Mouse (Mus musculus): ENCODE results near the gene Ldlrad3. TPM values are rescaled to one million over a fixed set of nuclear protein-coding genes. Genes with fewer than 3 reads are reported as not detected.

Ldlrad3 gene
- total RNA-seq, 4 experiments from 2014 or later, result 6.3 to 7.4 (median 7.0) TPM

DNA sequence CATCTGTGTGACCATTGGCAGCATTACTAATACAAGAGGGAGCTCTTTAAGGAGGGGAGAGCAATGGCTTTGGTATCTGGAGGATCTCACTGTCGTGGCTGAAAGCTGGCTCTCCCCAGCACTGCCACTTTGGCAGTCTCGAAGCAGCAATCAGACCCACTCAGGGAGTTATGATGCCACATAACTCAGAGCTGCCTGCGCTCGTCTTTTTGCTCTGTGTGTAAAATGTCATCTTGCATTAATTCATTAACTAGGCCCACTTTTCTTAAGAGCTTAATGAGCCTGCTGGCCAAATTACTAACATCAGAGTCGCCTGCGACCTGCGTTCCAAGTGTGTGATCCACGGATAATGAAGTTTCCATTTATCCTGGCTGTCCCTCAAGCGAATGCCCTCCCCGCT lies 230.1 kb downstream of the Ldlrad3 start:
- no peak for DNase-seq

DNA sequence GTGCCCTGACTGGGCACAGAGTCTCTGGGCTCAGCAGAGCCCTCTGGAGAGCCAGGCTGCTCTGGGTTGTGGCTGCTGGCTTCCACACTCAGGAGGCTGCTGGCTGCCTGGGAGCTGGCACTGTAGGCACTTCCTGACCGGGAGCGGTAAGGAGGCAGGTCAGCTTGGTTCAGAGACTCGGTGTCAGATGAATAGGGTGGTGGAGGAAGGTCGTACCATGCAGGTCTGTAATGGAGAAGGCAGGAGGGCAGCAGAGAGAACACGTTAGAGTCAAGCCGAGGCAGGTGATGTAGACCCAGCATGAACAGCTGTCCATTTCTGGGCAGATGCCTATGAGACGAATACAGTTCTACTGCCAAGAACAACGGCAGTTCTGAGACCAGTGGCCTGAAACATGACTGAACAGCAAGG lies 233.2 kb downstream of the Ldlrad3 start:
- DNase-seq, result no peak

DNA sequence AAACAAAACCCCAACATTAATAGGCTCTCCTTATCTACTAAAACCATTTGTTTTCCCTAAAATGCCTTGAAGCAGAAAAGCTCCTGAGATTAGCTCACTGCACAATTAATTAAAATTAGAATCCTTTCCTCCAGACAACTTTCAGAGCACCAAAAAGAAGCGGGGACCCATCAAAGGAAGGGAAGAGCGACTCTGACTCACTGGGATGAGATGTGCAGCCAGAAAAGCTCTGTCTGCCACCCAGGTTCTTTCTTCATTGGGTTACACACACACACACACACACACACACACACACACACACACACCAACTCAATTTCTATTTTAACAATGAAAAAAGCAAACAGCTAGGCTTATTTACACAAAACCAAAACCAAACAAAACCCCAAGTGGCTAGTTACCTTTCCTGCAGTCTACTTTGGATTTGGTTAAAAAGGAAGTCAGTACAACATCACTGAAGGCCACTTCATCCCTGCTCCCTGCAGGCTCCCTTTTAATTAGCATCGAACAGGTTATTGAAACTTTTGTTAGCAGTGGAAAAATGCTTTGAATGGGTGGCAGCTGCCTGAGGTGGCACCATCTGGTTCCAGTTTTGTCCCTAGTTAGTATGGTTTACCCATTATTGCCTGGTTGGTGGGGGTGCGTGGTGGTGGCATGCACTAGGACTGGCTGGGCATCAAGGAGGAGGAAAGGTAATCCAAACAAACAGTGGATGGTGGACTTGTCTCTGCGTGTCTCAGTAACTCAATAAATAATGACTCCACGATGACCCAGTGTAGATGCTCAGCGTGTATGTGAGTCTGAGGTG lies 235.3 kb downstream of the Ldlrad3 start:
- no peak for DNase-seq

DNA sequence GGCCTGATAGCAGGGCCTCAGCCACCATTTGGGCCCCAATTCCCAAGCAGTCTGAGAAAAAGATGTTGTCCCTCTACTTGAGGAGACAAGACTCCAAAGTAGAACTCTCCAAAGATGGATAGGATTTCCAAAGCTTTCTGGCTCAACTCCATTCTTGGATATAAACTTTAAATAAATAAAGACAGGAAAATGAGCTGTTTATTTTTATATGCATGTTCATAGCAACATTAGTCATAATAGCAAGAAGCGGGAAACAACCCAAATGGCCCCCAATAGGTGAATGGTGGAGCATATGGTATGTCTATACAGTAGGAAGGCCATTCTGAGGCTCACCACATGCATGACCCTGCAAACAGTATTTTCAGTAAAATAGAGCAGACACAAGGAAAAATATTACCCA lies 251.2 kb downstream of the Ldlrad3 start:
- no peak for DNase-seq

DNA sequence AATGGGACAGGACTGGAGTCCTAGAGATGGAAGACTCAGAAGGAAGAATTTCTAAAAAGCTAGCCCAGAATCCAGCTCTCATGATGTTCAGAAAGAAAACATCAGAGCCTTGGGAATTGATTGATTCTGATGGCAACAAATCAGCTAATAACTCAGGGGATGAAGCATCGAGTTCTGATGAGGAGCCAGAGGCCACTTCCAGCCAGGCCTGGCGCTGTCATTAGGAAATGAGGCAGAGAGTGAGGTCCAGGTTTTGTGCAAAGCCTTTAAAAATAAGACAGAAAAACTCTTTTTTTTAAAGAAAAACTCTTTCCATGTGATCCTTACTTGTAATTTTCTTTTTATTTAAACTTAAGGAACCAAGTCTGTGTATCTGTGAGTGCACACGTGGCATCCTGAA lies 252.9 kb downstream of the Ldlrad3 start:
- DNase-seq, result no peak

DNA sequence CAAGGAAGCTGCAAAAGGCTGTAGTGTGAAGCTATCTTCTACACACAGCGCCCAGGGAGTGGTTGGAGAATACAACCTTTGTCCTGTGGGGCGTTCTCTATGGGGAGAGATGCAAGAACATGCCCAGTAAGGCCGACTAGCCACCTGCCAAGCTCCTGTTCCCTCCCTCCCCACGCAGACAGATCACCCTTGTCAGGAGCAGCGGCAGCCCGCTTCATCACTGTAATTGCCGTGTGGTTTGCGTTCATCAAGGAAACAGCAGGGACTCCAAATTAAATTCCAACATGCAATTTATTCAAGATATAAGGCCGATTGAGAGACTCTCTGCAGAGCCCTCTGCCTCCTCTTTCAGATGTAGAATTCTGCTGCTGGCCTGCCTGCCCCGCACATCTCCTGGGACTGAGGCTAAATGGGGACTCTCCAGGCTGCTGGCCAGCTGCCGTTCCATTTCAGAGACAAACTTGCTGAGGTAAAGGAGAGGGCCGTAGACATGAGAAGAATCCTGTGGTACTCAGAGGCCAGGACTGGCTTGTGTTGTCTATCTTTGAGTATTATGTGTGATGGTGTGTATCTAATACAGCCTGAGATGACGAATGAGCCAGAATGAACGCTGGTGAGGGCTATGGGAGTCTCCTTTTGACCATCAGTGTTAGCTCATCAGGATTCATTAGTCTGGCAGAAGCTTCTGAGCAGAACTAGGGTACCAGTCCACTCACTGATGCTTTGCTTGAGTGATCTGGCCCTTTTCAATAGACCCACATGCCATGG lies 253.8 kb downstream of the Ldlrad3 start:
- no peak for DNase-seq

DNA sequence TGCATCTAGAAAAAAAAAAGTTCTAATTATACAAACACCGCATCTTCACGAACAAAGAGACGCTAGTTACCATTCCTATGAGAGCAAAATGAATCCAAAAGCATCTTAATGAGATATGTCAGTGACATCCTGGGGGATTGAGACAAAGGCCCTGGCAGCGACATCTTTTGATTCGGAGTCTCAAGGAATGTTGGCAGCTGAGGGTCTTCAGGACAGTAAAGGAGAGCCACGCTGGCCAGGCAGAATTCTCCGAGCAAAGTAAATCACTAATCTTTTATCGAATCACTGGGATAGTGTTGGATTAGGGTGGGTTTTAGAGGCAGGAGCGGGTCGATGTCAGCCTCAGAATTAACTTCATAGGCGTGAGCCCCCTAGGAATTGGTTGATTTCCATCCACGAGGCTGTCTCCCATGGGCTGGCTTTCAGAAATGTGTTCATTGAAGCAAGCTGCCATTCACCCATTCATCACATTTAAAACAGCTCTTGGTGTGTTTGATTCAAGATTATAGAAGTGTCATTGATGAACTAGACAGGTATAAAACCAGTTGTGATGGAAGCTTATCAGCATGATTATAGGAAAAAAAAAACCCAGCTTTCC lies 260.5 kb downstream of the Ldlrad3 start:
- no peak for DNase-seq

DNA sequence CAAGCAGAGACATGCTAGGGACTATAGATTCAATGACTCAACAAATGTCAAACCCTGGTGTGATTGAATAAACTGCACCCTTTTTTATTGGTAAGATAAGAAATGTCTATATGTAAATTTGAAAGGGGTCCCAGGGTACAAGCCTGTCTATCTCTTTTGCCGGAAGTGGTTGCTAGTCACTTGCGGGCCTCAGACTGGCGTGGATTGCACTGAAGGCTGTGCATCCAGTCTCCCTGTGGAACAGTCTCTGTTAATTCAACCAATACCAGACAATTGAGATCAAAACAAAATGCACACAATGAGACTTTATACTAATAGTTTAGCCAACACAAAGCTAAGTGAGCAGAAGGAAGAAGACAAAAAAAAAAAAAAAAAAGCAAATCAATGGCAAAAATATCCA lies 261.0 kb downstream of the Ldlrad3 start:
- DNase-seq, result no peak

DNA sequence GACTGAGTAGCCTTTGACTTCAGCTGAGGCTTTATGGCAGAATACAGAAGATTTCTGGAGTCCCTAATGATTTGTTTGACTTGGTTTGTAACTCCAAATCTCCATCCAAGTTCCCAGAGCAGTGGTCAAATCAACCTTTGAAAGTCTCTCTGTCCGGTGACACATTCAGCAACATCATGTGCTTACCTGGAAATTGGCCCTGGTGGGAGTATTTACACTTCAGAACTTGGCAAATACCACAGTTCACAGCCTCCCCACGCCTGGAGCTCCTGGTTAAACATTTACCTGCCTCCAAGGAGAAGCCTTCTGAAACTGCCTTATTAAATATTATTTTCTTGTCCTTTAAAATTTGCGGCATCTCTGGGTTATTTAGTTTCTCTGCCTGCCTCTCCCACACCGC lies 263.0 kb downstream of the Ldlrad3 start:
- DNase-seq, result no peak

DNA sequence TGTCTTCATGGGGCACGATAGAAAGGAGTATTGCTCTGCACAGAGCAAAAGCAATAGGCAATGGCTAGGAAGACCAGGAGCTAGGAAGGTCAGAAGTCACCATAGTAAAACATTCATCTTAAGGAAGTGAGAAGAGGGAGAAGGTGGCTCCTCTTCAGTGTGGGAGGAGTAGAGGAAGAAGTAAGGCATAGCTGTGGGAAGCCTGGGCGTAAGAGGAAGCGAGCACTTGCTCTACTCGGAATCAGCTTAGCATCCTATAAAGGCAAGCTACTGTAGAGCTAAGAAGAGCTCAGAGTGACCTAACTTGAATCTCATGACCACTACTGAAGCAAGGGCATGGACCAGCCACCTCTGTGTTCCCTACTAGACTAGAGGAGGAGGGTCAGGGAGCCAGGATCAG lies 263.9 kb downstream of the Ldlrad3 start:
- DNase-seq, result no peak

DNA sequence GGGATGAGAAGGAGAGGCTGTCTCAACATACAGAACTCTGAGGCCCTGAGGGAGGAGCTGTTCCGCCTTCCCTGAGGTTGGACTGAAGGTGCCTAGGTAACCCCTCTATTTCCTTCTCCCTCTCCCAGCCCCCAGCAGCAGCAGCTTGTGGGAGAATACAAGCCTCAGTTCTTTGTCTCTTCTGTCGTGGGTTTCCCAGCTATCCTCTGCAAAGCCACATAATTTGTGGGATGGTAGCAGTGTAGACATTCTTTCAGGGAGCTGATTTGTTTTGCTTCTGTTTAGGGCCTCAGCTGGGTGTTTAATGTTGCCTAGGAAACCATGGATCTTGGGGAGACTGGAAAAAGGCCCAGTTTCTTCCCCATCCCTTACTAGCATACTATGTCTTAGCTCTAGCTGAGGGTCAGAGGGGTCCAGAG lies 266.0 kb downstream of the Ldlrad3 start:
- no peak for DNase-seq

DNA sequence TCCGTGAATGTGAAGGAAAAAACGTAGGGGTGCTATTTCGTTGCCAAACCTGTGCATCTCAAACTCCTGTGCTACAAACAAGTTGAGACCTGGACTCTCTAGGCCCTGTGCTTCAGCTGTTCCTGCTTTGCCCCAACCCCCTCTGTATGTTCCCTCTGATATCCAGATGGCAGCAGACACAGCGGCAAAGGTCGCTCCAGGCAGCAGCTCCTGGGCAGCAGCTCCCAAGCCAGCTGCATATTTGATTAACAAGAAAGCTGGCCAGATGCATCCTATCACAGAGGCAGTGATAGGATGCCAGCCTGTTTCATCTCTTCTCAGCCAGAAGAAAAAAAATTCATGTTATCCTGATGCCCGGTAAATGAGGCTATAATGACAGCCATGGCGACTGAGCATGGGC lies 267.7 kb downstream of the Ldlrad3 start:
- DNase-seq, result no peak

DNA sequence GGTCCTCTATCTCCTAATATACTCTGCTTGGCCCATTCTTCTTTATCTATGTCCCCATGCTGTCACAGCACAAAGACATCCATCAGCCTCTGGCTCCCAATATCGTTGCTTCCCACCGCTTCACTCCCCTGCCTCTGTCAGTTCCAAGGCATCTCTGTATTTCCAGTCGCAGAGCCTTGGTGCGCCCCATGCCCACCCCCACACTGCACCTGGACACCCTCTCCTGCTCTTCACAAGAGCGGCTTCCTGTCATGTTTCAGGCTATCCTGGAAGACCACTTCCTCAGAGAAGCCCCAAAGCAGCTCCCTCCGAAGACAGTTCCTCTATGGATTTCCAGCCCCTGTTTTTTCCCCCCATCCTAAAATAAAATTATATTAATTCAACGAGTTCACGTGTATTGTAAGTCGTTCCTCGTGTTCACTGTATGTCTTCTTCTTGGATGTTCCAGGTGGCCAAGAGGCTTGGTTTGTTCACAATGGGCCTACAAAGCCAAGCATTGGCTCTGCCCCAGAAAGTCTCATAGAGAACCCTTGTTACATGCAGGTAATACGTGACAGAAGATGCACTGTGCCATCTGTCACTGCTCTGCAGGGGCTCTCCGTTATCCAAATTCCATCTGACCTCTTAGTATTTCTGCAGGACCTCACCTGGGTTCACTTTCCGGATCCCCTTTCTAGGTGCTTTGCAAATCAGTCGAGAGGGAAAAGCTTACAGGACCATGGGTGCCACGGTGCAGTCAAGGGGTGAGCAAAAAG lies 276.7 kb downstream of the Ldlrad3 start:
- no peak for DNase-seq

DNA sequence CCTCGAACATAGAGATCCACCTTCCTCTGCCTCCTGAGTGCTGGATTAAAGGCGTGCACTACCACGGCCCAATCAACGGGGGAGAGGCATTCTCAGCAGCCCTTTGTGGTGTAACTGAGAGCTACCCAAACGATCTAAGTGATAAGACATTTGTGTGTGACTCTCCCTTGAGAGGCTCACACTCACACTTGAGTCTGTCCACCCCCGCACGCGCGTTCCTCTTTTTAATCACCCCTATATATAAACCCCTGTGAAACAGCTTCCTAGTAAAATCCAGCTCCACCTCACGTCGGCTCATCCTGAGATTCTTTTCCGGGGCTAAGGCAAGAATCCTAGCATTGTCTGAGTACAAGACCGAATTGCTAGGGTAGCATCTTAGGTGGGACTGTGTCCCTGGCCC lies 277.4 kb downstream of the Ldlrad3 start:
- DNase-seq, result no peak

DNA sequence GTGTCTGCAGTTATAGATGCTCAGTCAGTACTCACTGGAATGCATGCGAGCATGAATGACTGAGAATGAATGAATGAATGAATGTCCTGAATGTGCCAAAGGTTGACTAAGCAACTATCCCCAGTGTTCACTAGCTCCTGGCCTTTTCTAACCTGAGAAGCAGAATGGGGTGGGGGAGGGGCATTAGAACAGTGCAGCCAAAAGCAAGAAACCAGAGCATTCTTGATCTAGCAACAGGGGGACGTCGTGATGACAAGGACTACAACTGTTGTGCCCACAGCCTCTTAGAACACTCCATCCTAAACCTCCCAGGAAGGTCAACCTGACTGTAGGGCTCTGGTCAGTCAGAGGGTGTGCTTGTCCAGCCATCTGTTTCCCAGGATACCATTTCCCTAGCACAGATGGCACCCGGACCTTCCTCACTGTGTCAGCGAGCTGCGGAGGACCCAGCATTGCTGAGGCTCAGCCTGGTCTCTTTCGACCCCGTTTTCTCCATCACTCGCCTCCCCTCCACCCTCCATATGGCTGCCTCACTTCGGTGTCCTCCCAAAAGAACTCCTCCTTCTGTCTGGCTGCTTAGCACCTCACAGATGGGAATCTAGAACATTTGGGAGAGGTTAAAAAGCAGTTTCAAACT lies 278.7 kb downstream of the Ldlrad3 start:
- no peak for DNase-seq

DNA sequence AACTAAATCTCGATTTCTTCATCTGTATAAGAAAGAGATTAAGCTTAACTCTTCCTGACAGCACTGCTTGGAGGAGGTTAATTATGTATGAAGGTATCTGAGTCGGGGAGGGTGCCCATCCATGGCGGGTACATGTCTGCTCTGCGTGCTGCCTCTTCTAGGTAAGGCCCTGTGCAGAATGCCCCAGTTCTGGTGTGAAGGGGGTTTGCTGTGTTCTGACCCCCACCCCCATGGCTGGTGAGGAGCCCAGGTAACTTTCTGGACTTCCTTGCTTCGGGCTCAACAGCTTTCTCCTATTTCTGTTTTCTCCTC lies 279.9 kb downstream of the Ldlrad3 start:
- no peak for DNase-seq

DNA sequence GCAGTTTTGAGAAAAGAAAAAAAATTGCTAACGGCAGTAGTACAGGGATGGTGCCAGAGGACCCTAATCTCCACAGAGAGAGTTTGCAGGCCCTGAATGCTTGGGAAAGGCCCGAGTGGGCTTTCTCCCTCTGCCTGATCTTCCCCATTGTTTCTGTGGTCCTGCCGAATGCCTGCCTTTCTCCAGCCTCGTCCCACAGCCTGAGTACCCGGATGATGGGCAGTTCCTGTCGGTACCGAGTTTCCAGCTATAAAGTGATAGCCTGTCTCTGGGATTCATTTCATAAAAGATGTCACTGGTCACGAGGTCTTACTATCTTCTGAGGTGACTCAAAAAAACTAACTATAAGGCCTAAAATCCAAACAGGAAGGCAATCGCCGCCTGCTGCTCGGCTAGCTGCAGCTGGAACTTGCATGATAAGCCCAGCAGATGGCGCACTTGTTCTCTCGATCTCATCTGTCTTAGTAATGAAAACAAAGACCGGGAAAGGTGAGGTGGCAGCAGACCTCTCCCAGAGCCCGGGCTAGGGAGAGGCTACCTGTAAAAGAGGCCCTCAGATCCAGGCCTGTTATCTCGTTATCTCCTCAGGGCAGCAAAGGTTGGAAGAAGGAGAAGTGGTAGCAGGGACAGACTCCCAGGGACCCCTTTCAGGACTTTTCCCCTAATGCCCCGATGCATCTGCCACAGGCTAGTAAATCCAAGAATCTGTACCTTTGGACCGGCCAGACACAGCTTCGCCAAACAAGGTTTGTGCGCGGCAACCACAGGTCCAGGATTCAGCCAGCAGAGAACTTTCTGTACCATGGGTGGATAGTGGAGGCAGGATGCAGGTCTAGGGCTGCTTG lies 280.4 kb downstream of the Ldlrad3 start:
- peak; percentile 35 for DNase-seq

DNA sequence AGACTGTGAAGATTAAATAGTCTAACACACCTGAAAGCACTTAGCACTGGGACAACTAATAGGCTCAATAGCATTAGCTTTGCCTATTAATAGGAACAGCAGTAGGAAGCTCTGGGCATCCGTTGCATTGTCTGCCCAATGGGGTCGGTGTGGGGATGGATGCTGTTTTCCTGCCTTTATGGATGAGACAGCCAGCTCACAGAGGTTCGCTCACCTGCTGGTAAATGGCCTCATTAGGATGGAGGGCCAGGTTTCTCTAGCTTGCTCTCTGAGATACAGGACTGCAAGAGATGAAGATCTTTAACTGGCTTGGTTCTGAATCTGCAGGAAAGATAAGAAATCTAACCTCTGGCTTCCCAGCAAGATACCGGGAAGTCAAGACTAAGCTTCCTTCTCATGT lies 284.0 kb downstream of the Ldlrad3 start:
- no peak for DNase-seq
